Mouse (Mus musculus): ENCODE measurements around the gene Snrpd3. TPM values are rescaled to one million over a fixed set of nuclear protein-coding genes. Genes with fewer than 3 reads are reported as not detected.
"Not testable (repeated sequence)": the region's sequence is repeated elsewhere in the genome, so short reads cannot be mapped to it uniquely, and the experiment has no call there.

Gene Snrpd3
- polyA plus RNA-seq (2015; fragmentation: Nextera tagmentation; extraction: Ambion mirVana), result 136 and 143 TPM in 2 replicates

- H3K27me3 ChIP-seq (replicated peaks), result no peaks in the 10 kb centered on the region
Observed at GRCm38 (mm10) chr10:75517073-75517757, at the start of gene Snrpd3. Gene Snrpd3, plus strand, starts transcription at chr10:75517551.

GRCm38 (mm10) chr10:75473411-75473810 lies 43.9 kb upstream of the Snrpd3 start:
- H3K4me3 ChIP-seq (replicated peaks), result no peak overlapping the region
- no peaks in the 10 kb centered on the region for H3K9me3 ChIP-seq (replicated peaks)
- 75% methylated on average over 8 of the region's 8 CpGs for WGBS
- no peak overlapping the region for H3K27ac ChIP-seq (replicated peaks)
- H3K9ac ChIP-seq (replicated peaks), result no peak overlapping the region
- no peaks in the 10 kb centered on the region; the same call in 1 of the 2 replicates for H3K4me1 ChIP-seq
- H3K4me2 ChIP-seq, result no peak overlapping the region
- ATAC-seq (ENCODE audit: low FRiP score), result no peak
- H3K36me3 ChIP-seq, result no peaks in the 10 kb centered on the region
- no peaks in the 10 kb centered on the region for H3K27me3 ChIP-seq (replicated peaks)

More at GRCm38 (mm10) chr10:75517073-75517757, at the start of gene Snrpd3:
- ATAC-seq (ENCODE audit: low FRiP score), result peak; percentile 98
- Histone ChIP-seq H3K27ac (replicated peaks) (peak within 1 kb of the TSS; percentile 99), H3K4me1 (peaks cover 54% of the 10 kb centered on the region), H3K4me2 (peak within 1 kb of the TSS; percentile 73), H3K4me3 (replicated peaks) (peak within 1 kb of the TSS; percentile 91), H3K36me3 (peaks cover 30% of the 10 kb centered on the region), H3K9me3 (replicated peaks) (no peaks in the 10 kb centered on the region), H3K9ac (replicated peaks) (peak within 1 kb of the TSS; percentile 94)
- 0% methylated on average over 40 of the region's 52 CpGs for WGBS

- Histone ChIP-seq H3K27me3 (replicated peaks) (no peaks in the 10 kb centered on the region), H3K4me2 (no peak overlapping the region), H3K4me1 (no peaks in the 10 kb centered on the region; the same call in 1 of the 2 replicates), H3K4me3 (replicated peaks) (no peak overlapping the region), H3K9me3 (replicated peaks) (no peaks in the 10 kb centered on the region), H3K36me3 (no peaks in the 10 kb centered on the region), H3K9ac (replicated peaks) (no peak overlapping the region), H3K27ac (replicated peaks) (no peak overlapping the region)
- 31% methylated on average over 5 of the region's 5 CpGs for WGBS
- ATAC-seq (ENCODE audit: low FRiP score), result no peak
Observed at GRCm38 (mm10) chr10:75474571-75474970, 42.8 kb upstream of the Snrpd3 start.

GRCm38 (mm10) chr10:75475139-75475850 lies 42.1 kb upstream of the Snrpd3 start:
- H3K4me3 ChIP-seq (replicated peaks); H3K4me1 ChIP-seq; H3K4me2 ChIP-seq; H3K36me3 ChIP-seq; H3K9ac ChIP-seq (replicated peaks); H3K27me3 ChIP-seq (replicated peaks); H3K27ac ChIP-seq (replicated peaks); ATAC-seq (ENCODE audit: low FRiP score); H3K9me3 ChIP-seq (replicated peaks): not testable (repeated sequence)
- WGBS, result 49% methylated on average over 5 of the region's 6 CpGs

- Histone ChIP-seq H3K4me1 (no peaks in the 10 kb centered on the region; the same call in 1 of the 2 replicates), H3K4me2 (no peak overlapping the region), H3K27ac (replicated peaks) (no peak overlapping the region), H3K9ac (replicated peaks) (no peak overlapping the region), H3K36me3 (no peaks in the 10 kb centered on the region), H3K27me3 (replicated peaks) (no peaks in the 10 kb centered on the region), H3K9me3 (replicated peaks) (no peaks in the 10 kb centered on the region), H3K4me3 (replicated peaks) (no peak overlapping the region)
- no peak for ATAC-seq (ENCODE audit: low FRiP score)
- WGBS, result 69% methylated on average over 9 of the region's 9 CpGs
Observed at GRCm38 (mm10) chr10:75477034-75477433, 40.3 kb upstream of the Snrpd3 start.

GRCm38 (mm10) chr10:75479955-75480354 lies 37.4 kb upstream of the Snrpd3 start:
- Histone ChIP-seq H3K27me3 (replicated peaks) (no peaks in the 10 kb centered on the region), H3K4me1 (no peaks in the 10 kb centered on the region; the same call in 1 of the 2 replicates), H3K4me3 (replicated peaks) (no peak overlapping the region), H3K4me2 (no peak overlapping the region), H3K9ac (replicated peaks) (no peak overlapping the region), H3K27ac (replicated peaks) (no peak overlapping the region), H3K36me3 (no peaks in the 10 kb centered on the region), H3K9me3 (replicated peaks) (no peaks in the 10 kb centered on the region)
- ATAC-seq (ENCODE audit: low FRiP score), result no peak
- WGBS, result 86% methylated on average over 2 of the region's 2 CpGs

- WGBS, result 90% methylated on average over 4 of the region's 4 CpGs
- Histone ChIP-seq H3K27me3 (replicated peaks) (no peaks in the 10 kb centered on the region), H3K4me3 (replicated peaks) (no peak overlapping the region), H3K9ac (replicated peaks) (no peak overlapping the region), H3K9me3 (replicated peaks) (no peaks in the 10 kb centered on the region), H3K4me2 (no peak overlapping the region), H3K27ac (replicated peaks) (no peak overlapping the region), H3K4me1 (no peaks in the 10 kb centered on the region; the same call in 1 of the 2 replicates), H3K36me3 (no peaks in the 10 kb centered on the region)
- no peak for ATAC-seq (ENCODE audit: low FRiP score)
Observed at GRCm38 (mm10) chr10:75481703-75482102, 35.6 kb upstream of the Snrpd3 start.

- 88% methylated on average over 5 of the region's 5 CpGs for WGBS
- no peaks in the 10 kb centered on the region for H3K9me3 ChIP-seq (replicated peaks)
- H3K4me3 ChIP-seq (replicated peaks), result no peak overlapping the region
- H3K27me3 ChIP-seq (replicated peaks), result no peaks in the 10 kb centered on the region
- no peaks in the 10 kb centered on the region for H3K36me3 ChIP-seq
- no peak overlapping the region for H3K27ac ChIP-seq (replicated peaks)
- ATAC-seq (ENCODE audit: low FRiP score), result no peak
- H3K9ac ChIP-seq (replicated peaks), result no peak overlapping the region
- no peaks in the 10 kb centered on the region; the same call in 1 of the 2 replicates for H3K4me1 ChIP-seq
- H3K4me2 ChIP-seq, result no peak overlapping the region
Observed at GRCm38 (mm10) chr10:75482271-75482670, 35.1 kb upstream of the Snrpd3 start.

- Histone ChIP-seq H3K36me3 (no peaks in the 10 kb centered on the region), H3K9me3 (replicated peaks) (no peaks in the 10 kb centered on the region), H3K27me3 (replicated peaks) (no peaks in the 10 kb centered on the region), H3K4me2 (no peak overlapping the region), H3K4me3 (replicated peaks) (no peak overlapping the region), H3K4me1 (no peaks in the 10 kb centered on the region; the same call in 1 of the 2 replicates), H3K27ac (replicated peaks) (no peak overlapping the region), H3K9ac (replicated peaks) (no peak overlapping the region)
- no peak for ATAC-seq (ENCODE audit: low FRiP score)
- WGBS, result 87% methylated on average over 11 of the region's 11 CpGs
Observed at GRCm38 (mm10) chr10:75482919-75483483, 34.4 kb upstream of the Snrpd3 start.

- Histone ChIP-seq H3K36me3 (no peaks in the 10 kb centered on the region), H3K9me3 (replicated peaks) (no peaks in the 10 kb centered on the region), H3K4me1 (no peaks in the 10 kb centered on the region; the same call in 1 of the 2 replicates), H3K4me2 (no peak overlapping the region), H3K27ac (replicated peaks) (no peak overlapping the region), H3K27me3 (replicated peaks) (no peaks in the 10 kb centered on the region), H3K9ac (replicated peaks) (no peak overlapping the region), H3K4me3 (replicated peaks) (no peak overlapping the region)
- 92% methylated on average over 6 of the region's 6 CpGs for WGBS
- ATAC-seq (ENCODE audit: low FRiP score), result no peak
Observed at GRCm38 (mm10) chr10:75484066-75484465, 33.3 kb upstream of the Snrpd3 start.

GRCm38 (mm10) chr10:75484767-75485166 lies 32.6 kb upstream of the Snrpd3 start:
- no peaks in the 10 kb centered on the region for H3K9me3 ChIP-seq (replicated peaks)
- H3K9ac ChIP-seq (replicated peaks), result no peak overlapping the region
- no peaks in the 10 kb centered on the region; the same call in 1 of the 2 replicates for H3K4me1 ChIP-seq
- no peaks in the 10 kb centered on the region for H3K36me3 ChIP-seq
- WGBS, result 80% methylated on average over 6 of the region's 6 CpGs
- ATAC-seq (ENCODE audit: low FRiP score), result no peak
- no peak overlapping the region for H3K27ac ChIP-seq (replicated peaks)
- no peak overlapping the region for H3K4me2 ChIP-seq
- H3K27me3 ChIP-seq (replicated peaks), result no peaks in the 10 kb centered on the region
- H3K4me3 ChIP-seq (replicated peaks), result no peak overlapping the region
